Mouse (Mus musculus) embryonic facial prominence, embryonic 13.5 days (tissue): ENCODE data around the gene Prpf38b. TPM values are rescaled to one million over a fixed set of nuclear protein-coding genes. Genes with fewer than 3 reads are reported as not detected.
A peak's percentile ranks its signal among the peaks of the same experiment; 100 is the strongest.

ENCODE experiments used
- ATAC-seq: fragments of 200-750 bp; cut with Nextera tagmentation; 2 replicates; pipeline ENCODE4 v1.8.0; 2017; ENCODE audit warnings: low read depth; ENCODE audit not compliant: insufficient number of reproducible peaks, insufficient read depth, low FRiP score, low TSS enrichment
- H3K27ac ChIP-seq: fragments of 300-500 bp; sonication (generic); 2 replicates; pipeline ENCODE4 v1.5.1; 2015; ENCODE audit warnings: moderate library complexity, mild to moderate bottlenecking, inconsistent platforms
- H3K27me3 ChIP-seq: fragments of 300-500 bp; sonication (generic); 2 replicates; pipeline ENCODE4 v1.6.1; 2015; ENCODE audit warnings: mild to moderate bottlenecking, inconsistent platforms
- H3K36me3 ChIP-seq: fragments of 300-500 bp; sonication (generic); 2 replicates; pipeline ENCODE4 v1.6.1; 2015; ENCODE audit warnings: mild to moderate bottlenecking, inconsistent platforms
- H3K4me1 ChIP-seq: fragments of 300-500 bp; sonication (generic); 2 replicates; pipeline ENCODE4 v1.6.1; 2015; ENCODE audit warnings: inconsistent platforms
- H3K4me2 ChIP-seq: fragments of 300-500 bp; sonication (generic); 2 replicates; pipeline ENCODE4 v1.6.1; 2015; ENCODE audit warnings: moderate library complexity, mild to moderate bottlenecking, inconsistent platforms
- H3K4me3 ChIP-seq: fragments of 300-500 bp; sonication (generic); 2 replicates; pipeline ENCODE4 v1.5.1; 2015; ENCODE audit warnings: mild to moderate bottlenecking, inconsistent platforms
- H3K9ac ChIP-seq: fragments of 300-500 bp; sonication (generic); 2 replicates; pipeline ENCODE4 v1.6.1; 2015; ENCODE audit warnings: mild to moderate bottlenecking, inconsistent platforms
- H3K9me3 ChIP-seq: fragments of 300-500 bp; sonication (generic); 2 replicates; pipeline ENCODE4 v1.6.1; 2016; ENCODE audit warnings: inconsistent platforms
- WGBS: fragments of 180-500 bp; shearing (Covaris S2); methylation state at CpG from one replicate; pipeline ENCODE4 v1.1.7; 2015; ENCODE audit warnings: mixed read lengths; 5-methylcytosine and 5-hydroxymethylcytosine counted together
- polyA plus RNA-seq: library from polyadenylated mRNA; unstranded; fragments of >200 nt; fragmentation: Nextera tagmentation; extraction: Ambion mirVana; gene quantifications from 2 replicates; pipeline ENCODE4 v1.2.1, GENCODE M21; 2015

Prpf38b gene
- polyA plus RNA-seq, 1 experiment from 2014 or later, result 95.3 TPM

DNA sequence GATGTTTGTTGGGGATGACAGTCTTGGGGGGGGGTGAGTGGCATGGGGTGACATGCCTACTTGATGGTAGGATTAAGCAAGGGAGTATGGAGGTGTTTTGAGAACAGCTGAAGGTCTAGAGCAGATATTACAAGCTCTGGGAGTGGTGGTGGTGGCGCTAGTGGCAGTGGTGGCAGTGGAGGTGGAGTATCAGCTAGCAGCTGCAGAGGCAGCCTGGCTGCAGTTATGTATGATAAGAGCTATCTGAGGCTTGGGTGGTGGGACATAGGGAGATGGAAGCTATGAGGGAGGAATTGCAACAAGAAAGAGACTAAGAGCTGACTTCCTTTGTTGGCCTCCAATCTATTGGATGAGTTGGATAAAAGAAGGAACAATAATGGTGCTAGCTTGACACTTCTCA, 10.3 kb upstream of the Prpf38b start:
- no peak for ATAC-seq
- Histone ChIP-seq H3K27ac (no peak overlapping the region), H3K27me3 (no peaks in the 10 kb centered on the region), H3K36me3 (no peaks in the 10 kb centered on the region), H3K9me3 (no peaks in the 10 kb centered on the region), H3K9ac (no peak overlapping the region), H3K4me2 (no peak overlapping the region), H3K4me3 (no peak overlapping the region), H3K4me1 (no peaks in the 10 kb centered on the region)
- WGBS, result 90% methylated on average over 1 of the region's 1 CpGs

DNA sequence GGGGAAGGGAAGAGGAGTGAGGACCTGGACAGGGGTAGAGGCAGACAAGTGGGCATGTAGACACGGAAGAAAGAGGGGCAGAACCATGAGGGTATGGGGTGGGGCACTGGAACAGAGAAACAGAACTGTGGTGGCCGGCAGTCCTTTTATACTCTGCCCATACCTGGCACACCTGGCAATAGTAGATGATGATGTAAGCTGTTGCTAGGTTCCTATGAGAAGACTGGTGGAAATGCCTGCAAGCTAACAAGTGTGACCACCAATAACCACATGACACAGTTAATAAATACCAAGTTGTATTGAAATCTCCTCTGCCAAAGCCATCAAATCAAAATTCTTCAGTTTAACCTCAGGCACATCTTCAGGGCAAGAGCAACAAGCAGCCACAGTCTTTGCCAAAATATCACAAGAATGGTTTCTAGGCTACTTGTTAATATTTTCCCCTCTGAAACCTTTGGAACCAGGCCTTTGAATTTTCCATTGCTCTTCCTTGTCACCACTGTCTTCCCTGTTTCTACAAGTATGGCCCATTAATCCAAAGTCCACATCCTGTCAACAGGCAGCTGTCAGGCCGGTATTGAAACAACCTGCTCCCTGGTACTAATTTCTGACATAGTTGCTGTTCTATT, 9.0 kb upstream of the Prpf38b start:
- no peak for ATAC-seq
- no peak overlapping the region for H3K4me3 ChIP-seq
- no peaks in the 10 kb centered on the region for H3K36me3 ChIP-seq
- H3K4me2 ChIP-seq, result no peak overlapping the region
- no peak overlapping the region for H3K9ac ChIP-seq
- no peaks in the 10 kb centered on the region for H3K4me1 ChIP-seq
- H3K27ac ChIP-seq, result no peak overlapping the region
- H3K27me3 ChIP-seq, result no peaks in the 10 kb centered on the region
- WGBS, result 87% methylated on average over 3 of the region's 3 CpGs
- no peaks in the 10 kb centered on the region for H3K9me3 ChIP-seq

DNA sequence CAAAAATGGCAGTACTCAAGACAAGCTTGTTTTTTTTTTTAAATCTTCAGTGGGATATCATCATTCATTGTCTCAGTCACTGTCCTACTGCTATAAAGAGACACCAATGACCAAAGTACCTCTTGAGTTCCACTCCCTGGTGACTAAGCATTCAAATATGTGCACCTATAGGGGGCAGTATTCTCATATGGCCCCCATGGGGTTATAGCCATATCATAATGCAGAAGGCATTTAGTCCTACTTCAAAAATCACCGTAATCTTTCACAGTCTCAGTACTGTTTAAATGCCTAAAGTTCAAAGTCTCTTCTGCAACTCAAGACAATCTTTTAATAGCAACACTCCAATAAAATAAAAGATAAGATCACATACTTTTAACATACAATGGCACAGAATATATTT, 7.3 kb upstream of the Prpf38b start:
- 95% methylated on average over 1 of the region's 1 CpGs for WGBS
- Histone ChIP-seq H3K4me1 (no peaks in the 10 kb centered on the region), H3K4me2 (no peak overlapping the region), H3K36me3 (no peaks in the 10 kb centered on the region), H3K4me3 (no peak overlapping the region), H3K27me3 (no peaks in the 10 kb centered on the region), H3K9me3 (no peaks in the 10 kb centered on the region), H3K9ac (no peak overlapping the region), H3K27ac (no peak overlapping the region)
- no peak for ATAC-seq

DNA sequence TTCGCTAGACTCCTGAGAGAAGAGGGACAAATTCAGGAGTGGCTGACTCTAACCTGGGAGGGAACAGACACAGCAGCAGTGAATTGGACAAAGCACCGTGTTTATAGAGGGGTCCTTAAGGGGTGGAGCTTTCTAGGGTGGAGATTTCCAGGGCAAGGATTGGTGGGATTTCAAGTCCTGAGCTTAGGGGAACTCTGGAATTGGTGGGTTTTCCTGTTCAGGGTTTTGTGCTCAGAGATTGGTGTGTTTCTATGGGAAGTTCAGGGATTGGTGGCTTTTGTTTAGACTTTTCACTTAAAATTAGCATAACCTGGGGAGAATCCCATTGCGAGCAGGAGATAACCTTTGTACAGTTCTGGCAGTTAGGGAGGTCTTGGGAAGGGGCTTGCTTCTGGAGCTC, 6.5 kb upstream of the Prpf38b start:
- no peaks in the 10 kb centered on the region for H3K27me3 ChIP-seq

DNA sequence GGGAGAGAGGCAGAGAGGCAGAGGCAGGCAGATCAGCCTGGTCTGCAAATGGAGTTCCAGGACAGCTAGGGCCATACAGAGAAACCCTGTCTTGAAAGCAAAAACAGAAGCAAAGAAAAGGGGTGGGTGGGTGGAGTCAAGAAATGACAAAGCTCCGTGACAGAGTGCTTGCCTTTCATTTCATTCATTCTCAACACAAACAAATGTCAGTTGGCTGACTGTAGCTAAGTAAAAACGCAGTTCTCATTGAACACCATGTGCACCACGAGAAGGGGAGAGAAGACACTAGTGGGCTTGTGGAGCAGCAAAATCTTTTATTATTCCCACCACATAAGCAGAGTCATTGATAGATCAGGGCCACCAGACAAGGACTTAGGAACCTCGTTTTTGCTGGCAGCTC, 5.3 kb upstream of the Prpf38b start:
- Histone ChIP-seq H3K9ac (0 out of 2 replicates have a peak overlapping the region, but pooled peaks have one; percentile 17), H3K36me3 (no peaks in the 10 kb centered on the region), H3K4me3 (no peak overlapping the region), H3K27ac (no peak overlapping the region), H3K4me1 (peaks cover 5% of the 10 kb centered on the region; the same call in 1 of the 2 replicates), H3K27me3 (no peaks in the 10 kb centered on the region), H3K4me2 (no peak overlapping the region), H3K9me3 (no peaks in the 10 kb centered on the region)
- WGBS, result 40% methylated on average over 4 of the region's 4 CpGs
- no peak for ATAC-seq

More for the DNA sequence above, 6.5 kb upstream of the Prpf38b start:
- no peaks in the 10 kb centered on the region for H3K36me3 ChIP-seq
- no peak for ATAC-seq
- H3K27ac ChIP-seq, result no peak overlapping the region
- no peak overlapping the region for H3K4me2 ChIP-seq
- H3K9ac ChIP-seq, result no peak overlapping the region
- WGBS, result 67% methylated on average over 3 of the region's 3 CpGs
- H3K4me3 ChIP-seq, result no peak overlapping the region
- no peaks in the 10 kb centered on the region for H3K4me1 ChIP-seq
- H3K9me3 ChIP-seq, result no peaks in the 10 kb centered on the region

DNA sequence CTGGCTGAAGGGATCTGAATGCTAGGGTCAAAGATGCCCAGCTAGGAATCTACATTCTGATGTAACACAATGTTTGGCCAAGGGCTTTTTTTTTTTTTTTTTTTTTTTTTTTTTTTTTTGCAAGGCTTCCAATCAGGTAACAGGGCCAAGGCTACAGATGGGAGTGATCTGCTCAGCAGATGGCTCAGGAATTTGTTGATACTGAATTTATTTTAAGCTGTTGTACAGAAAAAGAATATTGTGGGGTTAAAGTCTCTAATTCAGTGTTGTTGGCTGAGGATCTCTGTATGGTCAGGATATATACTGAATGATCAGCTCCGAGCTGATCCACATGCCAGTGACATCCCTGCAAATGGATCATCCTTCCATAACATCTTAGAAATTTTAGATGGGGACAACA, 4.5 kb upstream of the Prpf38b start:
- WGBS, result 75% methylated on average over 1 of the region's 1 CpGs
- H3K27me3 ChIP-seq, result no peaks in the 10 kb centered on the region
- H3K4me3 ChIP-seq, result no peak overlapping the region

DNA sequence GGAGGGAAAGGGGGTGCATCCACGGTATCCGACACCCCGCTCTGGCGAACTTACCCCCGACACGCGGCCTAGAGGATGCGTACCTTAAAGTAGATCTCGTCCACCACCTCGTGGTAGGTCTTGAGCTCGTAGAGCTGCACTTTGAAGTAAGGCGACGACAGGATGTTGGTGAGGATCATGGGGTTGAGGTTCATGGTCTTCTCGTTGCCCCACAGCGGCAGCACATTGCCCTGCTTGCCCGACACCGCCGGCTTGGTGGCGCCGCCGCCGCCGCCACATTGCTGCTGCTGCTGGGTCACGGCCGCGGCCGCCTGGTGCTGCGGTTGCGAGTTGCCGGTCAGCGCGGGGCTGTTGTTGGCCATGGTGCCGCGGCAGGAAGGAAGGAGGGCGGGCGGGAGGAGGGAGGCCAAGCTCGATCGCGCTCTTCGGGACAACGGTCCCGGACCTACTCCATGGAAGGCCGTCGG, 413 bp downstream of the Prpf38b start:
- H3K4me1 ChIP-seq, result peaks cover 20% of the 10 kb centered on the region

More for the DNA sequence above, 4.5 kb upstream of the Prpf38b start:
- no peak overlapping the region for H3K9ac ChIP-seq
- H3K27ac ChIP-seq, result no peak overlapping the region
- no peak overlapping the region for H3K4me2 ChIP-seq
- ATAC-seq, result no peak
- H3K36me3 ChIP-seq, result no peaks in the 10 kb centered on the region
- peaks cover 5% of the 10 kb centered on the region; the same call in 1 of the 2 replicates for H3K4me1 ChIP-seq
- no peaks in the 10 kb centered on the region for H3K9me3 ChIP-seq

DNA sequence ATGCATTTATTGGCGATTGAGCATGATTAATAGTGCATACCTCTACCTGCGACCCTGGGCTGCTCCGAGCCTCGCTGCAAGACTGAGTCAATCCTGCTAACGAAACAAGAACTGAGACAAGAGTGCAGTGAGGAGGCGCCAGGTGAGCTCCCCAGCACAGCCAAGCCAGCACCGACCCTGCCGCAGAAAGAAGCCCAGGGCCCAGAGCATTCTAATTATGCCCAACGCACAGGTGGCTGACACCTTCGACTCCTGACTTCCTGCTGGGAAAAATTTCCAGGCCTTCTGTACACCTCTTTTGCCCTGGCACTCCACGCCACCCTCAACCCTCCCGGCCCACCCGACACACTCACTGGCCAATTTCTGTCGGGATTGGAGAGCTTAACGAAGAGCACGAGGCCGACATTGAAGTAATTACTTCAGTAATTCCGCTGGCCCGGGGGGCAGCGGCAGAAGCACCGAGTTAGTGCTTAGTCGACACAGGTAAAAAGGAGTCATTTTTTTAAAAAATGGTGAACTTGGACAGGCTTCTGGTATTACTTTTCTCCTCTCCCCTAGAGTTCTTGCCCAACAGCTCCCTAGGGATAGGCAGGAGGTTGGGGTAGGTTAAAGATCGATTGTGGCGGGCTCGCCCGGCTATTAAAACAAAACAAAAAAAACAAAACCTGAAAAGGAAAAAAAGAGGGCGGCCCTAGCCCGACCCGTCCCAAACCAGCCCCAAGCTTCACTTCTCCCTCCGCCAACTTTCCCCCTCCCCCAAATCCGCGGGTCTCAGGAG, 1.0 kb downstream of the Prpf38b start:
- ATAC-seq, result no peak
- peaks cover 20% of the 10 kb centered on the region for H3K4me1 ChIP-seq
- H3K4me2 ChIP-seq, result peak overlapping the region; percentile 93
- H3K27me3 ChIP-seq, result no peaks in the 10 kb centered on the region
- under 1% methylated on average over 32 of the region's 32 CpGs for WGBS
- peak overlapping the region; percentile 96 for H3K9ac ChIP-seq
- H3K27ac ChIP-seq, result peak overlapping the region; percentile 99
- peaks cover 26% of the 10 kb centered on the region for H3K36me3 ChIP-seq
- peak overlapping the region; percentile 90 for H3K4me3 ChIP-seq
- no peaks in the 10 kb centered on the region for H3K9me3 ChIP-seq

More for the DNA sequence above, 413 bp downstream of the Prpf38b start:
- H3K4me2 ChIP-seq, result peak overlapping the region; percentile 93
- H3K27me3 ChIP-seq, result no peaks in the 10 kb centered on the region
- WGBS, result under 1% methylated on average over 43 of the region's 44 CpGs
- peaks cover 22% of the 10 kb centered on the region for H3K36me3 ChIP-seq
- ATAC-seq, result peak; percentile 81
- no peaks in the 10 kb centered on the region for H3K9me3 ChIP-seq
- peak overlapping the region; percentile 96 for H3K9ac ChIP-seq
- peak overlapping the region; percentile 90 for H3K4me3 ChIP-seq
- peak overlapping the region; percentile 99 for H3K27ac ChIP-seq

DNA sequence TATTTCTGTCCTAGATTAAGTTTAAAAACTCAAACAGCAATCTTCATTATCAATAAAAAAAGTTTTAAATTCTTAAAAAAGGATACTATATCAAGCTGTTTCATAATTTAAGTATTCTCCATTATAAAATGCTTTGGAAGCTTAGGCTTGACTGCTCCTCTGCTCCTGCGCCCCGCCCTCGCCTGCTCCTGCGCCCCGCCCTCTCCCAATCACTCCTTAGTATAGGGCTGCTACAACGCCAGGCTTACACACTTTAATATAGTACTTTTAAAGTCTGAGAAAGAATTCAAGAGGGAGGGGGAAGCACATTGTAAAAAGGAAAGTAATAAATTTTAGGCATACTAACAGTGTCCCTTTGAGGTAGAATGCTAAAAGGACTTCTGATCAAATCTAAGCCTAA, 8.6 kb downstream of the Prpf38b start:
- no peak overlapping the region for H3K4me2 ChIP-seq
- ATAC-seq, result no peak
- WGBS, result 95% methylated on average over 6 of the region's 6 CpGs

DNA sequence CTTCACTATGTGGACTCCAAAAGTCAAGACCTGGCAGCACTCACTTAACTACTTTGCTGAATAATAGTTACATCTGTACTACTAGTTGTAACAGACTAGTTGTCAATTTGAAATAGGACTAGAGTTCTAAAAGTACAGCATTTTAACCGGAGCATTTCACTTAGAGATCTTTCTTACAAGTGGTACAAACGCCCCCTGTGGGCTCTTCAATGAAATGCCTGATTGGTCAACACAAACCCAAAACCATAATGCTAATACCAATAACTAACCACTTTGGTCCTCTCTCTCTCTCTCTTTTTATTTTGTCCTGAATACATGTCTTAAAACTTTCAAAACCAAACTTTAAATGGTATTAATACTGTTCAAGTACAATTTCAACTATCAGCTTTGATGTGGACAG, 9.5 kb downstream of the Prpf38b start:
- Histone ChIP-seq H3K36me3 (peaks cover 55% of the 10 kb centered on the region), H3K9me3 (peaks cover 7% of the 10 kb centered on the region; the same call in 1 of the 2 replicates), H3K4me3 (no peak overlapping the region), H3K27ac (no peak overlapping the region), H3K4me1 (no peaks in the 10 kb centered on the region), H3K4me2 (no peak overlapping the region), H3K27me3 (no peaks in the 10 kb centered on the region), H3K9ac (no peak overlapping the region)
- WGBS, result 59% methylated on average over 2 of the region's 2 CpGs
- ATAC-seq, result no peak

More for the DNA sequence above, 8.6 kb downstream of the Prpf38b start:
- Histone ChIP-seq H3K36me3 (peaks cover 62% of the 10 kb centered on the region), H3K4me3 (no peak overlapping the region), H3K27ac (no peak overlapping the region), H3K27me3 (no peaks in the 10 kb centered on the region), H3K4me1 (no peaks in the 10 kb centered on the region), H3K9me3 (peaks cover 7% of the 10 kb centered on the region; the same call in 1 of the 2 replicates), H3K9ac (no peak overlapping the region)

DNA sequence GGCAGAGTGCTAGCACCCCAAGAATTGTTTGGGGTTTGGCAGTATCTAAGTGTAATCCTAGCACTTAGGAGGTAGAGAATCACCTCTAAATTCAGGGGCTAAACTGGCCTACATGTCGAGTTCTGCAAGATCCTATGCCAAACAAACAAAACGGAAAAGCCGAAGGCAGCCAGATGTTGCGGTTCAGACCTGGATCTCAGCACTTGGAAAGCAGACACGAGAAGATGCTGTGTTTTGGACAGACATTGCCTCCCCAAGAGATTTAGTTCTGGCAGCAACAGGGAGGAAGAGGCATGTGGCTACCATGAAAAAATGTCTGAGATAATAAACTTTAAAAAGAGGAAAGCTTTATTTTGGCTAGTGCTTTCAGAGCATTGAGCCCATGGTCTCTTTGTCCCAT, 10.8 kb downstream of the Prpf38b start:
- no peaks in the 10 kb centered on the region for H3K4me1 ChIP-seq
- no peak for ATAC-seq
- peaks cover 7% of the 10 kb centered on the region; the same call in 1 of the 2 replicates for H3K9me3 ChIP-seq
- no peak overlapping the region for H3K4me3 ChIP-seq
- 74% methylated on average over 5 of the region's 5 CpGs for WGBS
- H3K27ac ChIP-seq, result no peak overlapping the region
- peaks cover 44% of the 10 kb centered on the region for H3K36me3 ChIP-seq
- H3K4me2 ChIP-seq, result no peak overlapping the region
- no peak overlapping the region for H3K9ac ChIP-seq
- no peaks in the 10 kb centered on the region for H3K27me3 ChIP-seq

DNA sequence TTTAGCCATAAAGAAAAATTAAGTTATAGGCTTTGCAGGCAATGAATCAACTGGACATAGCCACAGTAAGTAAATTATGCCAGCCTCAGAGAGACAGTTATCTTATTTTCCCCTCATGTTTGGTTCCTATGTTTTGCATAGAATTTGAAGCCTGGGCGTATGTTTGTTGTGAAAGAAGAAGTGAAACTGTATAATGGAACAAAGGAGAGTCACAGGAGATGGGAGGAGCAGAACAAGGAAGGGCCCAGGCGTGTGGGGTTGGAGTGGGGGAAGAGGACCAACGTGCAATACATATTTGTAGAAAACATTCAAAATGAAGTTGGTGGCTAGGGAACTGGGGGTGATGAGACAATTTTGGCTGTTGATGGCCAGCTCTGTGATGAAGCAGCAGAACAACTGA, 11.4 kb downstream of the Prpf38b start:
- Histone ChIP-seq H3K36me3 (peaks cover 40% of the 10 kb centered on the region), H3K4me2 (no peak overlapping the region), H3K27ac (no peak overlapping the region), H3K9ac (no peak overlapping the region), H3K4me3 (no peak overlapping the region), H3K4me1 (no peaks in the 10 kb centered on the region), H3K27me3 (no peaks in the 10 kb centered on the region), H3K9me3 (peaks cover 7% of the 10 kb centered on the region; the same call in 1 of the 2 replicates)
- 84% methylated on average over 3 of the region's 3 CpGs for WGBS
- ATAC-seq, result no peak
